Mouse (Mus musculus) layer of hippocampus, adult 18-20 months (tissue): ENCODE measurements around the gene Lpp. TPM values are rescaled to one million over a fixed set of nuclear protein-coding genes. Genes with fewer than 3 reads are reported as not detected.

Experiments
- DNase-seq, 2 experiments: peaks; one replicate each; pipeline ENCODE4 v3.0.0; 2022; ENCODE audit warnings: low spot score in 2 of 2
- total RNA-seq, 2 experiments: library from RNA; stranded (reverse); gene quantifications; 2 replicates each; pipeline ENCODE4 v1.2.3; 2021

Lpp gene
- total RNA-seq, 2 experiments from 2014 or later: 7.5 to 7.8 TPM

- DNase-seq: peak in 1 of 2 experiments; percentile 83
Observed at GRCm38 (mm10) chr16:24542864-24543263, 149.6 kb downstream of the Lpp start.

GRCm38 (mm10) chr16:24545366-24545765 is 152.1 kb downstream of the Lpp start:
- DNase-seq: no peak

- DNase-seq: no peak
Observed at GRCm38 (mm10) chr16:24558458-24558857, 165.2 kb downstream of the Lpp start.

GRCm38 (mm10) chr16:24559811-24560210 is 166.5 kb downstream of the Lpp start:
- DNase-seq: no peak

GRCm38 (mm10) chr16:24560998-24561397 is 167.7 kb downstream of the Lpp start:
- no peak for DNase-seq

GRCm38 (mm10) chr16:24561602-24562001 is 168.3 kb downstream of the Lpp start:
- DNase-seq: no peak

- DNase-seq: no peak
Observed at GRCm38 (mm10) chr16:24565311-24565710, 172.0 kb downstream of the Lpp start.

GRCm38 (mm10) chr16:24566277-24566676 is 173.0 kb downstream of the Lpp start:
- DNase-seq: no peak

GRCm38 (mm10) chr16:24567562-24567961 is 174.3 kb downstream of the Lpp start:
- DNase-seq: no peak

GRCm38 (mm10) chr16:24568061-24568460 is 174.8 kb downstream of the Lpp start:
- DNase-seq: no peak

- DNase-seq: peak; percentile 41 to 68
Observed at GRCm38 (mm10) chr16:24569681-24570080, 176.4 kb downstream of the Lpp start.

GRCm38 (mm10) chr16:24576999-24577398 is 183.7 kb downstream of the Lpp start:
- no peak for DNase-seq

- DNase-seq: no peak
Observed at GRCm38 (mm10) chr16:24577798-24578197, 184.5 kb downstream of the Lpp start.

- no peak for DNase-seq
Observed at GRCm38 (mm10) chr16:24582847-24583246, 189.5 kb downstream of the Lpp start.

GRCm38 (mm10) chr16:24593535-24593934 is 200.2 kb downstream of the Lpp start:
- DNase-seq: no peak

- DNase-seq: no peak
Observed at GRCm38 (mm10) chr16:24594508-24594907, 201.2 kb downstream of the Lpp start.

GRCm38 (mm10) chr16:24595493-24595892 is 202.2 kb downstream of the Lpp start:
- no peak for DNase-seq

- DNase-seq: no peak
Observed at GRCm38 (mm10) chr16:24598567-24598966, 205.3 kb downstream of the Lpp start.

- DNase-seq: no peak
Observed at GRCm38 (mm10) chr16:24599766-24600165, 206.5 kb downstream of the Lpp start.

GRCm38 (mm10) chr16:24600260-24600948 is 207.1 kb downstream of the Lpp start:
- DNase-seq: peak in 1 of 2 experiments; percentile 25

GRCm38 (mm10) chr16:24603342-24603741 is 210.0 kb downstream of the Lpp start:
- no peak for DNase-seq

- no peak for DNase-seq
Observed at GRCm38 (mm10) chr16:24607896-24608457, 214.7 kb downstream of the Lpp start.

GRCm38 (mm10) chr16:24619458-24619857 is 226.2 kb downstream of the Lpp start:
- no peak for DNase-seq
